Mouse (Mus musculus): ENCODE measurements around the gene Jak3.

GRCm38 (mm10) chr8:71702087-71702432, 26.0 kb downstream of the Jak3 start:
- TF ChIP-seq CTCF (conservative IDR thresholded peaks at IDR 0.05; ENCODE audit: low read length) (no peak), POU5F1 (IDR thresholded peaks at IDR 0.05; ENCODE audit: borderline replicate concordance, low read length) (no peak)

Data from E14TG2a.4 (cell line).